Mouse (Mus musculus) heart, embryonic 10.5 days (tissue): ENCODE data around the gene Plxna1. TPM values are rescaled to one million over a fixed set of nuclear protein-coding genes. Genes with fewer than 3 reads are reported as not detected.

ENCODE experiments used
- DNase-seq: peaks from one replicate; pipeline ENCODE4 v3.0.0-alpha.2; 2017; ENCODE audit warnings: low spot score
- H3K27ac ChIP-seq: fragments of 300-500 bp; sonication (generic); 2 replicates; pipeline ENCODE4 v1.5.1; 2016; ENCODE audit warnings: mild to moderate bottlenecking
- H3K27me3 ChIP-seq: fragments of 300-500 bp; sonication (generic); 2 replicates; pipeline ENCODE4 v1.6.1; 2016; ENCODE audit warnings: mild to moderate bottlenecking; ENCODE audit not compliant: poor library complexity, insufficient read depth, severe bottlenecking
- H3K36me3 ChIP-seq: fragments of 300-500 bp; sonication (generic); 2 replicates; pipeline ENCODE4 v1.6.1; 2016; ENCODE audit warnings: mild to moderate bottlenecking, moderate library complexity
- H3K4me1 ChIP-seq: fragments of 300-500 bp; sonication (generic); 2 replicates; pipeline ENCODE4 v1.6.1; 2016; ENCODE audit warnings: mild to moderate bottlenecking
- H3K4me3 ChIP-seq: fragments of 300-500 bp; sonication (generic); 2 replicates; pipeline ENCODE4 v1.5.1; 2016; ENCODE audit warnings: mild to moderate bottlenecking, moderate library complexity
- H3K9me3 ChIP-seq: fragments of 300-500 bp; sonication (generic); 2 replicates; pipeline ENCODE4 v1.6.1; 2016; ENCODE audit warnings: mild to moderate bottlenecking, moderate library complexity
- WGBS: fragments of 180-500 bp; shearing (Covaris S2); methylation state at CpG from one replicate; pipeline ENCODE4 v1.1.7; 2016; 5-methylcytosine and 5-hydroxymethylcytosine counted together
- polyA plus RNA-seq: library from polyadenylated mRNA; unstranded; fragments of >200 nt; fragmentation: Nextera tagmentation; extraction: Ambion mirVana; gene quantifications from 2 replicates; pipeline ENCODE4 v1.2.1, GENCODE M21; 2016

Plxna1 gene
- polyA plus RNA-seq, 1 experiment from 2014 or later = 14.3 TPM

DNA sequence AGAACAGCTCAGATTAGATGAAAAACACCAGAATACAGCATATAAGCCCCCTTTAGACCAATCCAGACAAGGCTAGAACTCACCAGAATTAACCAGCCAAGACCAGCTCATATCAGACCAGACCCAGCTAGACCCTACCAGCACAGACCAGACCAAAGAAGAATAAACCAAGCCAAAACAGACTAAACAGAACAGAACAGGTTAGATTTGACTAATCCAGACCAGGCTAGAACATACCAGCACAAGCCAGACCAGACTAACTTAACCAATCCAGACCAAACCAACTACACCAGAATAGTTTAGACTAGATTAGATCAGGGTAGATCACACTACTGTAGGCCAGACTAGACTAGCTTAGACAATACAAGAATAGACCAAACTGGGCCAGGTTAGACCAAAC is 77.3 kb downstream of the Plxna1 start:
- Histone ChIP-seq H3K27me3 (peaks cover 19% of the 10 kb centered on the region), H3K27ac (no peak overlapping the region), H3K9me3 (no peaks in the 10 kb centered on the region; the same call in 1 of the 2 replicates), H3K4me3 (no peak overlapping the region), H3K4me1 (peaks cover 17% of the 10 kb centered on the region), H3K36me3 (no peaks in the 10 kb centered on the region)
- DNase-seq = no peak

DNA sequence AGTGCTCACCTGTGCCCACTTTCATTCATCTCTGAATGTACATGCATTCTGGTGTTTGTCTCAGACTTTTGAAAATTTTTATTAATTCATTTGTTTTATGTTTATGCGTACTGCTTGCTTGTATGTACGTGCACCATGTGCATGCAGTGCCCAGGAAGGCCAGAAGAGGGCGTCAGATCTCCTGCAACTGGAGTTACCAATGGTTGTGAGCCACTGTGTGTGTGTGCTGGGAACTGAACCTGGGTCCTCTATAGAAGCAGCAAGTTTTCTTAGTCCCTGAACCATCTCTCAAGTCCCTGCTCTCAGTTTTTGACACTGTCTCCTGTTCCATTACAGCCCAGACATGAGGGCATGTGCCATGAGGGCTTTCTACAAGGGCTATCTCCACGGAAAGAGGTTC is 79.3 kb downstream of the Plxna1 start:
- Histone ChIP-seq H3K27ac (no peak overlapping the region), H3K4me3 (no peak overlapping the region), H3K36me3 (no peaks in the 10 kb centered on the region), H3K9me3 (no peaks in the 10 kb centered on the region; the same call in 1 of the 2 replicates), H3K27me3 (peaks cover 19% of the 10 kb centered on the region), H3K4me1 (peaks cover 25% of the 10 kb centered on the region)
- DNase-seq = no peak
- 90% methylated on average over 4 of the region's 4 CpGs for WGBS

DNA sequence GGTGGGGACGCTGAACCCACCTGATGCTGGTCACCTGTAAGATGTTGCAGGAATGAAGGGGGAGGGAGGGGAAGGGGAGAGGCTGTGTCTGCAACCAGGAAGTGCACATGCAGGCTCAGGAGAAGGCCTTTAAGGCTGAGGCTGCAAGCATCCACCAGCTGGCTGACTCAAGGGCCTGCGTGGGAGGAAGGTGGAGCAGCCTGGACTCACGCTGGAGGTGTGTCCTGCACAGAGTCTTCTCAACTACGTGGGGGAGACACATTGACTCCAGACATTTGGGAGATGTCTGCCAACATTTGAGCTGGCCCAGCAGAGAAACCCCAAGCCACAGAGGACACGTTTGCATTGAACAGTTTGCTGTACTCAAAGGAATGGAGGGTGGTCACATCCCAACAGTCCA is 79.8 kb downstream of the Plxna1 start:
- Histone ChIP-seq H3K27me3 (peaks cover 19% of the 10 kb centered on the region), H3K4me3 (no peak overlapping the region), H3K9me3 (no peaks in the 10 kb centered on the region; the same call in 1 of the 2 replicates), H3K27ac (no peak overlapping the region), H3K4me1 (peaks cover 25% of the 10 kb centered on the region), H3K36me3 (no peaks in the 10 kb centered on the region)
- 61% methylated on average over 5 of the region's 5 CpGs for WGBS
- no peak for DNase-seq

DNA sequence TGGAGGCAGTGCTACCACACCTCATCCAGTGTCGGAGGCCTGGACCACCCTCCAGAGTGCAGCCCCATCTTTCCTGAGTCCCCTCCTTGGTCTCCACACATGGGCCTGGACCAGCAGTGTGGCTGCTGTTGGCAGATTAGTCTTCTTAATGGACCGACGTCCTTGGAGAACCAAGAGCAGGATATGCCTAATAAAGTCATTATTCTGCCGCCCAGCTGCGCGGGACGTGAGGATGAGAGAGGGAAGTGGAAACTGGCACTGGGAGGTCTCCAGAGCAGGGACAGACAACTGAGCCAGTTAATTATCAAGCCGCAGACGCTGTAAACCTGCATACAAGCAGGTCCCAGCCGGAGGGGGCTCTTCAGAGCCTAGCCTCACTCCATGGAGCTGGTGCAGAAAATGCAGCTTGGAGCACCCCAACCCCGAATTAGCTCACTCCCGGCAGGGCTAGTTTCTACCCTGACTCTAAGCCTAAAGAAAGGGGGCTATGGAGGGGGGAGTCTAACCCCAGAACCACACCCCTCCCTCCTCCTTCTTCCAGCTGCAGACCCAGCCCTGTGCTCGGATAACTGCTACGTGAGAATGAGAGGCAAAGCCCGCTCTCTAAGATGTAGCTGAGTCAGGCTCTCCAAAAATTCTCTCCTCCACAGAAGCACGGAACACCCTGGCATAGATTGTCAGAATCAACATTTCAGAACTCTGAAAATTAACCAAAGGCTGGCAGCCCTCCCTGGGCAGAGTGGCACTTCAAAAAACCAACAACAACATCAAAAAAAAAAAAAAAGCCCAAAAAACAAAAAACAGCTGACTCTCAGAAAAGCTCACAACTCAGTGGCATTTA is 80.7 kb downstream of the Plxna1 start:
- 33% methylated on average over 16 of the region's 16 CpGs for WGBS
- Histone ChIP-seq H3K27me3 (peaks cover 19% of the 10 kb centered on the region), H3K9me3 (no peaks in the 10 kb centered on the region; the same call in 1 of the 2 replicates), H3K4me1 (peaks cover 20% of the 10 kb centered on the region), H3K4me3 (no peak overlapping the region), H3K27ac (no peak overlapping the region), H3K36me3 (no peaks in the 10 kb centered on the region)
- no peak for DNase-seq

DNA sequence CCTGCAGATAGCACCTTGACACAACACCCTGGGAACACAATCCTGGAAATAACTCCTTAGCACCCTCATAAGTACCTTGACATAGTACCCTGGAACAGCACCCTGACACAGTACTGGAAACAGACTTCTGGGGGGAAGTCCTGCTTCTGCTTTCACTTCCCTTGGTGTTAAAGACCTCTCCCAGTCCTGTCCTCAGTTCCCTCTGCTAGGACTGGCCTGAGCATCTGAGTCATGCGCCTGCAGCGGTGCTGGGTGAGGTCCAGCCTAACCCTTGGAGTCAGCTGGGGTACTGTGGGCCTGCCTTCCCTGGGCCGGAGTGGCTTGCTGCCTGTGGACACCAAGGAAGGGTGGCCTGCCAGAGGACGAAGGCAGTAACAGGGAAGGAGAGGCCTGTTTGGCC is 81.9 kb downstream of the Plxna1 start:
- WGBS = 76% methylated on average over 4 of the region's 4 CpGs
- no peak for DNase-seq
- no peaks in the 10 kb centered on the region for H3K36me3 ChIP-seq
- H3K4me1 ChIP-seq = peaks cover 11% of the 10 kb centered on the region; the same call in 1 of the 2 replicates
- H3K9me3 ChIP-seq = no peaks in the 10 kb centered on the region; the same call in 1 of the 2 replicates
- H3K4me3 ChIP-seq = no peak overlapping the region
- peaks cover 19% of the 10 kb centered on the region for H3K27me3 ChIP-seq
- no peak overlapping the region for H3K27ac ChIP-seq

DNA sequence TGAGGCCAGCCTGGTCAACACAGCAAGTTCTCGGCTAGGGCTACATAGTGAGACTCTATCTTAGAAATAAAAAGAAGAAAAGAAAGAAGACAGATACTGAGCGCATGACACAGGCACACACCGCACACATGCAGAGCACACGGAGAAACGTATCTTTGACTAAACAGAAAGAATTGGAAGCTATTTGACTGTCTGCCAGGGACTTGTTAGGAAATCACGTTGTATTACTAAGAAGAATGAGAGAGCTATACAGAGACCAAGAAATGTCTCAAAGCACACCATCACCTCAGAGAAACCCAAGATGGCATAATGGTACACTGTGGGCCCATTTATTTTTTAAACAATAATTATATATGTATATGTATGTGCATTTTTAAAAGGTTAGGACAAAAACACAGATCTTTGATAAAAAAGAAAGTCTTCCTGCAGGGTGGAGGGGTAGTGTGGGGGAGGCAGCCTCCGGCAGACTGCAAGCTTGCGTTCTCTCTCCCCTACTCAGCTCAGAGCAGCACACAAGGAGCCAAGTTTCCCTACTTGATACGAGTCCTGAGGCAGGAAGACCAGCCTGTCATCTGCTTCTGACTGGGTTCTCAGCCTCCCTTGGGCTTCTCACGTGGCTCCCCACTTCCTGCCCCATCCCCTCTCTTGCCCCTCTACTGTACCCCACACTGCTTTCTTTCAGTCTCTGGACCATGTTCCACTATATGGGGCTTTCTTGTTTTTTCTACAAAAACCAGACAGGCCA is 90.5 kb downstream of the Plxna1 start:
- 76% methylated on average over 10 of the region's 10 CpGs for WGBS

DNA sequence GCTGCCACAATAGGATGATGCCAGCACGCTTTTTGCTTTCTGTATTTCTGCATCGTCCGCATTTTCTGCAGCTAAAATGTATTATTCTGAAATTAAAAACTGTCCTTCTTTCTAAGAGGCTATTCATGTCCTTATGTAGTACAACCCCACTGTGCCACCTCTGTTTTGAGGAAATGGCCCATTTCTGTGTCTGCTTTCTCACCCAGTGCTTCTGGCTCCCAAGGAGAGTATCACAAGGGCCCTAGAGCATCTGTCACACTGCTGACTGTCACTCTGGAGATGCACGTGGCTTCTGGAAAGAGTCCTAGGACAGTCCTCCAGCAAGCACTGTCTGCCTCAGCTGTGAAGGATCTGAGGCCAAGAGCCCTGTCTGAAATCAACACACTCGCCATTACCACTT is 95.2 kb downstream of the Plxna1 start:
- Histone ChIP-seq H3K4me3 (no peak overlapping the region), H3K27me3 (no peaks in the 10 kb centered on the region), H3K36me3 (no peaks in the 10 kb centered on the region), H3K4me1 (no peaks in the 10 kb centered on the region), H3K27ac (no peak overlapping the region), H3K9me3 (no peaks in the 10 kb centered on the region)
- 73% methylated on average over 5 of the region's 5 CpGs for WGBS
- DNase-seq = no peak

More for the DNA sequence above, 90.5 kb downstream of the Plxna1 start:
- Histone ChIP-seq H3K27me3 (peaks cover 4% of the 10 kb centered on the region; the same call in 1 of the 2 replicates), H3K36me3 (no peaks in the 10 kb centered on the region), H3K9me3 (no peaks in the 10 kb centered on the region), H3K4me1 (no peaks in the 10 kb centered on the region), H3K4me3 (no peak overlapping the region), H3K27ac (no peak overlapping the region)
- no peak for DNase-seq

Other genes with a start within 250 kb of the Plxna1 start
- gene Chchd6, start 233.0 kb upstream of the Plxna1 start, polyA plus RNA-seq = 51.1 TPM in 2 replicates